Mouse (Mus musculus): ENCODE results near the gene Tm7sf2. TPM values are rescaled to one million over a fixed set of nuclear protein-coding genes. Genes with fewer than 3 reads are reported as not detected.

Tm7sf2 gene
- polyA plus RNA-seq, 1 experiment from 2014 or later = 17.0 TPM

DNA sequence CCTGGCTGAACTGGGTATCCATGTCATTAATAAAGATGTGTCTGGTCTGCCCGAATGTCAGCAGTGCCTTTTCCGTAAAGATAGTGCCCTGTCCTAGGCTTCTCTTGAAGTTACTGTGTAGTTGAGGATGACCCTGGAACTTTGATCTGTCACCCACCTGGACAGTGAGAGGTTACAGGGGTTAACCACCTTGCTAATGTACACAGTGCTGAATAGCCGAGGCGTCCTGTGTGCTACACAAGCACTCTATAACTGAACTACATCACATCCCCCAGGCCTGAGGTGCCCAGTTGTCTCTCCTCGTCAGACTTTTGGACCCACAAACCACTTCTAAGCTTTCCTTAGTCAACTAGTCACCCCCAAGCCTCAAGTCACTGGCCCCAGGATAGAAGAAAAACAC, 5.8 kb downstream of the Tm7sf2 start:
- no peaks in the 10 kb centered on the region for H3K9me3 ChIP-seq (replicated peaks; ENCODE audit: low read length)
- H3K4me3 ChIP-seq (replicated peaks; ENCODE audit: low read depth, low read length) = peak overlapping the region; percentile 94
- 45% methylated on average over 5 of the region's 5 CpGs for WGBS
- H3K27me3 ChIP-seq (ENCODE audit: insufficient read depth, low read length) = no peaks in the 10 kb centered on the region
- TF ChIP-seq CTCF (IDR thresholded peaks at IDR 0.05; ENCODE audit: low read depth) = no peak
- no peaks in the 10 kb centered on the region; the same call in 1 of the 2 replicates for H3K36me3 ChIP-seq (ENCODE audit: insufficient read depth, low read length)
- H3K9ac ChIP-seq (ENCODE audit: low read depth, low read length) = peak overlapping the region; percentile 86
- peak overlapping the region; percentile 100 for H3K4me2 ChIP-seq (ENCODE audit: low read length)
- peaks cover 20% of the 10 kb centered on the region for H3K4me1 ChIP-seq (replicated peaks; ENCODE audit: insufficient read depth, low read length)
- no peak for ATAC-seq (replicated peaks; ENCODE audit: low FRiP score, low read depth)
- no peak for DNase-seq (ENCODE audit: low spot score)
- H3K27ac ChIP-seq = peak overlapping the region; percentile 98

DNA sequence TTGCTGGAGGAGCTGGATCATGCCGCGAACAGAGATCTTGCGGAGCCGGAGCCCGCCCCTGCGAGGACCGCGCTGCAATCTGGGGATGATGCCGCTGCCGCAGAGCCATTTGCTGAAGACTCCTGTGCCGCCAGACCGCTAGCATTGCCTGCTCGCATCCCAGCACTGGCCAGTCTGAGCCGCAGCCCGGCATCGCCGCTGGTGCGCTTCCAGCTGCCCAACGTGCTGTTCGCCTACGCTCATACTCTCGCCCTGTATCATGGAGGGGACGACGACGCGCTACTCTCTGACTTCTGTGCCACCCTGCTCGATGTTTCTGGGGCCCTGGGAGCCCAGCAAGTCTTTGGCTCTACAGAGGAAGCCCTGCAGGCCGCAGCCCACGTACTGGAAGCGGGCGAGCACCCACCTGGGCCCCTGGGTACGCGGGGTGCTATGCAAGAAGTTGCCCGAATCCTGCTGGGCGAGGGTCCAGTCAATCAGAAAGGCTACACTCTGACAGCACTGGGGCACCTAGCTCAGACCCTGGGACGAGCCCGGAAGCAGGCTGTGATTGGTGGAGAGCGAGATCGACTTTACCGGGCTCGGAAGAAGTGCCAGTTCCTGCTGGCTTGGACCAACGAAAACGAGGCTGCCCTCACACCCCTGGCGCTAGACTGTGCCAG, 6.4 kb downstream of the Tm7sf2 start:
- DNase-seq (ENCODE audit: low spot score) = peak; percentile 58
- under 1% methylated on average over 44 of the region's 44 CpGs for WGBS
- ATAC-seq (replicated peaks; ENCODE audit: low FRiP score, low read depth) = peak; percentile 18; the same call in 1 of the 2 replicates

DNA sequence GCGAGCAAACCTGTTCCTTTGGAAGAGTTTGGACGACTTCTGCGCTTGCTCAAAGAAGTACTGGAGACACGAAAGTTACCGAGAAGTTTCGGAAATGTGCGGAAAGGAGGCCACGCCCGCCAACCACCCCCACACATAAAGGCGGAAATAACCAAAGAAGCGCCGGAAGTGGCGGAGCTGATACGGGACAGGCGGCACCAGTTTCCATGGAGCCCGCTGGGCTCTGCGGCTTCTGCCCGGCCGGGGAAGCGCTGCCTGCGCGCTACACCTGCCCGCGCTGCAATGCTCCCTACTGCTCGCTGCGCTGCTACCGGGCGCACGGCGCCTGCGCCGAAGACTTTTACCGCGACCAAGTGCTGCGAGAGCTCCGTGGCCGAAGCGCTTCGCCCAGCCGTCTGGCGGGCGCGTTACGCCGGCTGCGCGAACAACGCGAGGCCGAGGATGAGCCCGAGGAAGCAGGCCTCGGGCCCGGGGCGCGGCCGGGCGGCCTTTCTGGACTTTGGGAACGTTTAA, 7.1 kb downstream of the Tm7sf2 start, which contains the start of gene Znhit2:
Znhit2 (plus strand) TSS at position 172 of the 513 bp plus-strand sequence.
- under 1% methylated on average over 57 of the region's 58 CpGs for WGBS
- DNase-seq (ENCODE audit: low spot score) (peak; percentile 98), ATAC-seq (replicated peaks; ENCODE audit: low FRiP score, low read depth) (peak; percentile 58)
- no peaks in the 10 kb centered on the region for H3K27me3 ChIP-seq (ENCODE audit: insufficient read depth, low read length)
- peak within 1 kb of the TSS; percentile 100 for H3K4me2 ChIP-seq (ENCODE audit: low read length)
- H3K9ac ChIP-seq (ENCODE audit: low read depth, low read length) = peak within 1 kb of the TSS; percentile 86
- H3K4me1 ChIP-seq (replicated peaks; ENCODE audit: insufficient read depth, low read length) = peaks cover 17% of the 10 kb centered on the region
- TF ChIP-seq CTCF (IDR thresholded peaks at IDR 0.05; ENCODE audit: low read depth) = no peak
- H3K36me3 ChIP-seq (ENCODE audit: insufficient read depth, low read length) = no peaks in the 10 kb centered on the region; the same call in 1 of the 2 replicates
- H3K4me3 ChIP-seq (replicated peaks; ENCODE audit: low read depth, low read length) = peak within 1 kb of the TSS; percentile 94
- no peaks in the 10 kb centered on the region for H3K9me3 ChIP-seq (replicated peaks; ENCODE audit: low read length)
- H3K27ac ChIP-seq = peak within 1 kb of the TSS; percentile 98

More for the DNA sequence above, 6.4 kb downstream of the Tm7sf2 start:
- peak overlapping the region; percentile 98 for H3K27ac ChIP-seq
- no peaks in the 10 kb centered on the region for H3K27me3 ChIP-seq (ENCODE audit: insufficient read depth, low read length)
- peaks cover 18% of the 10 kb centered on the region for H3K4me1 ChIP-seq (replicated peaks; ENCODE audit: insufficient read depth, low read length)
- no peaks in the 10 kb centered on the region for H3K9me3 ChIP-seq (replicated peaks; ENCODE audit: low read length)
- H3K4me2 ChIP-seq (ENCODE audit: low read length) = peak overlapping the region; percentile 100
- TF ChIP-seq CTCF (IDR thresholded peaks at IDR 0.05; ENCODE audit: low read depth) = no peak
- no peaks in the 10 kb centered on the region; the same call in 1 of the 2 replicates for H3K36me3 ChIP-seq (ENCODE audit: insufficient read depth, low read length)
- H3K4me3 ChIP-seq (replicated peaks; ENCODE audit: low read depth, low read length) = peak overlapping the region; percentile 94
- peak overlapping the region; percentile 86 for H3K9ac ChIP-seq (ENCODE audit: low read depth, low read length)

DNA sequence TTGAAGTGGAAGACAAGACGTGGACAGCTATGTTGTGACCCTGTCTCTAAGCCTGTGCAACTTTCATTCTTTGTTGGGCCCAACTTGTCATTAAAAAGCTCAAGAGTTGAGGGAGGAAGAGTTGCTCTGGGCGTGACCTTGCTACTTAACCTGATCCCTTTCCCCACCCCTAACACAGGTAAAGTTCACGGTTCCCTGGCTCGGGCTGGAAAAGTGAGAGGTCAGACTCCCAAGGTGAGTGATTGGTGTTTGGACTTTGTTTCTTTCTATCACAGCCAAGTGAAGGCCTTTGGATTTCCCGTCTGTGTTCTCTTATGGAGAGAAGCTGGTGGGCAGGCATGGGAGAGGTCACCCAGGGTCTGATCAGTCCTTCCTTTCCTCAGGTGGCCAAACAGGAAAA, 9.2 kb downstream of the Tm7sf2 start:
- 79% methylated on average over 5 of the region's 5 CpGs for WGBS
- no peaks in the 10 kb centered on the region for H3K9me3 ChIP-seq (replicated peaks; ENCODE audit: low read length)
- H3K9ac ChIP-seq (ENCODE audit: low read depth, low read length) = peak overlapping the region; percentile 92; the same call in 1 of the 2 replicates
- no peaks in the 10 kb centered on the region for H3K27me3 ChIP-seq (ENCODE audit: insufficient read depth, low read length)
- no peak for ATAC-seq (replicated peaks; ENCODE audit: low FRiP score, low read depth)
- peaks cover 13% of the 10 kb centered on the region for H3K36me3 ChIP-seq (ENCODE audit: insufficient read depth, low read length)
- DNase-seq (ENCODE audit: low spot score) = no peak
- peak overlapping the region; percentile 92 for H3K4me3 ChIP-seq (replicated peaks; ENCODE audit: low read depth, low read length)
- no peak for TF ChIP-seq CTCF (IDR thresholded peaks at IDR 0.05; ENCODE audit: low read depth)
- peak overlapping the region; percentile 81 for H3K4me2 ChIP-seq (ENCODE audit: low read length)
- H3K4me1 ChIP-seq (replicated peaks; ENCODE audit: insufficient read depth, low read length) = peaks cover 17% of the 10 kb centered on the region
- H3K27ac ChIP-seq = peak overlapping the region; percentile 55

DNA sequence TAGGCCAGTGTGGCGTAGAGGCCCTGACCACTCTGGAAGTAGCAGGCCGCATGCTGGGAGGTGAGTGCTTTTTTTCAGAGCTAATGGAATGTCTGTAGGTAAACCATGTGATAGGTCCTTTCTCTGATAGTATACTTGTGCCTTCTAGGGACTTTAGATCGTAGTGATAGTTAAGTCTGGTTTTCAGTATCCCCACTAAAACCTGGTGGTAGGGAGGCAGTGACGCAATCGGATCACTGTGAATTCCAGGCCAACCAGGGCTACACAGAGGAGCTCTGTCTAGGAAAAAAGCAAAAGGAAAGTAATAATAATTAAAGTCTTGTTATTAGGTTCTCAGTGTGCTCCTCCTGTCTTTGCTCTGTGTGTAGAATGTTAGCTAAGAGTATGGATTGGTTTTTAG, 9.7 kb downstream of the Tm7sf2 start:
- DNase-seq (ENCODE audit: low spot score) = no peak
- WGBS = 37% methylated on average over 5 of the region's 5 CpGs
- H3K9me3 ChIP-seq (replicated peaks; ENCODE audit: low read length) = no peaks in the 10 kb centered on the region
- peaks cover 17% of the 10 kb centered on the region for H3K36me3 ChIP-seq (ENCODE audit: insufficient read depth, low read length)
- H3K27me3 ChIP-seq (ENCODE audit: insufficient read depth, low read length) = no peaks in the 10 kb centered on the region
- no peak for ATAC-seq (replicated peaks; ENCODE audit: low FRiP score, low read depth)
- H3K27ac ChIP-seq = peak overlapping the region; percentile 55
- peak overlapping the region; percentile 92 for H3K9ac ChIP-seq (ENCODE audit: low read depth, low read length)
- TF ChIP-seq CTCF (IDR thresholded peaks at IDR 0.05; ENCODE audit: low read depth) = no peak
- H3K4me3 ChIP-seq (replicated peaks; ENCODE audit: low read depth, low read length) = peak overlapping the region; percentile 92
- H3K4me2 ChIP-seq (ENCODE audit: low read length) = peak overlapping the region; percentile 81
- peaks cover 17% of the 10 kb centered on the region for H3K4me1 ChIP-seq (replicated peaks; ENCODE audit: insufficient read depth, low read length)

DNA sequence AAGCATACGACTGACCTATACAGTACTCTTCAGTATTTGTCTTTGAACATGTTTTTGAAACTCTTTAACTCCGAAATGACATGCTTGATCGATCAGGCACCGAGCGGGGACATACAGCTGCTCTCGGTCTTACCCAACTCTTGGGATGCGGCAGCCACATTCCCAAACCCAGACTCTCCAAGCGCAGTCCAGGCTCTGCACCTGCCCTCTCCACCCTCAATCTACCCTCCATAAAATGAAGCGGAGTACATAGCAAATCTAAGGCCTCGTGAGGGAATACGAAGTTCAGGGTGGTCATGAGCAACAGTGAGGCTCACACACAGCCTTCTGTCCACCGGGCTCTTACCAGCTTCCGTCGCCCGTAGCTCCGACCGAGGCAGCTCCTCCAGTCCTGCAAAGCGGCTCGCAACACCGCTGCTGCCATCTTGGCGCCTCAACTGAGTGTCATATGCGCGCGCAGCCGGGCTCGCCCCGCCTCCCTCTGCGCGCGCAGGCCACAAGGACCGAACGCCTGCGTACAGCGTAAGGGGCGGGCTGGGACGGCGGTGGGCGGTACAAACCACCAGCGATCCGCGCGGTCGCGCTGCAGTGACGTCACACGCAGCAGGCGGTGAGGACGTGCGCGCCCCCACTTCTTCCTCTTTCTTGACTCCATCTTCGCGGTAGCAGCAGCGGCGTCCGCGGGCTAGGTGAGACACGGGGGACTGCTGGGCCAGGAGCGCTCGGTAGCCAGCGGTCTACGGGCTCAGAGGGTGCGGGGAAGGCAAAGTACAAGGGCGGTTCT, 10.7 kb downstream of the Tm7sf2 start, which contains the start of the genes Mrpl49 and Fau:
Mrpl49 (minus strand) TSS at position 473 of the 784 bp plus-strand sequence.
Fau (plus strand) TSS at position 532 of the 784 bp plus-strand sequence.
- no peaks in the 10 kb centered on the region for H3K27me3 ChIP-seq (ENCODE audit: insufficient read depth, low read length)
- TF ChIP-seq CTCF (IDR thresholded peaks at IDR 0.05; ENCODE audit: low read depth) = no peak; the same call in 1 of the 2 replicates
- peak within 1 kb of the TSS; percentile 92 for H3K4me3 ChIP-seq (replicated peaks; ENCODE audit: low read depth, low read length)
- DNase-seq (ENCODE audit: low spot score) = peak; percentile 98
- WGBS = under 1% methylated on average over 63 of the region's 63 CpGs
- ATAC-seq (replicated peaks; ENCODE audit: low FRiP score, low read depth) = peak; percentile 86
- H3K36me3 ChIP-seq (ENCODE audit: insufficient read depth, low read length) = peaks cover 26% of the 10 kb centered on the region
- peaks cover 15% of the 10 kb centered on the region for H3K4me1 ChIP-seq (replicated peaks; ENCODE audit: insufficient read depth, low read length)
- H3K9ac ChIP-seq (ENCODE audit: low read depth, low read length) = peak within 1 kb of the TSS; percentile 92
- peak within 1 kb of the TSS; percentile 81 for H3K4me2 ChIP-seq (ENCODE audit: low read length)
- H3K27ac ChIP-seq = peak within 1 kb of the TSS; percentile 55
- H3K9me3 ChIP-seq (replicated peaks; ENCODE audit: low read length) = no peaks in the 10 kb centered on the region

Measured in kidney, postnatal 0 days (tissue).